Mouse (Mus musculus) ES-E14 (cell line): Measurements from ENCODE around the gene Tmem50a. TPM values are rescaled to one million over a fixed set of nuclear protein-coding genes. Genes with fewer than 3 reads are reported as not detected.

Source experiments
- DNase-seq: peaks from one replicate; pipeline ENCODE4 v3.0.0-alpha.2; 2013; ENCODE audit warnings: low read depth, low spot score
- H3K27ac ChIP-seq: 2 replicates; pipeline ENCODE4 v1.5.1; 2012; ENCODE audit warnings: low read depth, mild to moderate bottlenecking, low read length, moderate library complexity, mixed read lengths; ENCODE audit not compliant: poor library complexity, insufficient read depth, severe bottlenecking
- H3K36me3 ChIP-seq: 2 replicates; pipeline ENCODE4 v1.6.1; 2012; ENCODE audit warnings: mild to moderate bottlenecking, low read length, moderate library complexity, mixed read lengths; ENCODE audit not compliant: control insufficient read depth, poor library complexity, insufficient read depth, severe bottlenecking
- H3K4me1 ChIP-seq, 2 experiments: fragments of 150-350 bp in 1 of 2; sonication (generic) in 1 of 2; 2 replicates each; pipeline ENCODE4 v1.6.1; 2012; ENCODE audit warnings: low read length in 2 of 2, mild to moderate bottlenecking in 1 of 2, mixed read lengths in 1 of 2; ENCODE audit not compliant: control insufficient read depth in 2 of 2, insufficient read depth in 2 of 2, poor library complexity in 1 of 2
- H3K4me3 ChIP-seq, 2 experiments: fragments of 150-350 bp in 1 of 2; sonication (generic) in 1 of 2; 2 replicates each; pipeline ENCODE4 v1.5.1; 2012; ENCODE audit warnings: low read length in 2 of 2, low read depth in 1 of 2, mild to moderate bottlenecking in 1 of 2, mixed read lengths in 1 of 2; ENCODE audit not compliant: insufficient read depth in 1 of 2, poor library complexity in 1 of 2, severe bottlenecking in 1 of 2
- H3K9ac ChIP-seq: 2 replicates; pipeline ENCODE4 v1.6.1; 2012; ENCODE audit warnings: low read depth, mild to moderate bottlenecking, low read length, mixed read lengths; ENCODE audit not compliant: poor library complexity, insufficient read depth, severe bottlenecking
- H3K9me3 ChIP-seq: fragments of 150-350 bp; sonication (generic); 2 replicates; pipeline ENCODE4 v1.6.1; 2012; ENCODE audit warnings: low read depth, mild to moderate bottlenecking, low read length; ENCODE audit not compliant: control insufficient read depth, insufficient read depth
- CHD2 ChIP-seq: IDR thresholded peaks from 2 replicates; pipeline ENCODE4 v1.6.1; 2014; ENCODE audit warnings: mild to moderate bottlenecking, low read depth, low read length, inconsistent platforms
- HCFC1 ChIP-seq: IDR thresholded peaks from 2 replicates; pipeline ENCODE4 v1.6.1; 2012; ENCODE audit warnings: low read length, inconsistent platforms, borderline replicate concordance; ENCODE audit not compliant: insufficient read depth
- MAFK ChIP-seq: IDR thresholded peaks from 2 replicates; pipeline ENCODE4 v1.6.1; 2014; ENCODE audit warnings: mild to moderate bottlenecking, low read depth, low read length, inconsistent platforms; ENCODE audit not compliant: insufficient read depth
- ZC3H11A ChIP-seq: IDR thresholded peaks from 2 replicates; pipeline ENCODE4 v1.6.1; 2012; ENCODE audit warnings: low read depth, mild to moderate bottlenecking, inconsistent platforms, low read length, borderline replicate concordance
- ZNF384 ChIP-seq: IDR thresholded peaks from 2 replicates; pipeline ENCODE4 v1.6.1; 2012; ENCODE audit warnings: low read depth, low read length, inconsistent platforms
- in situ Hi-C, 2 experiments: fragments of 600-800 bp; cut with MboI; formaldehyde crosslinking; loops; one replicate each; pipeline ENCODE4 v1.15.1; 2025; ENCODE audit warnings: low sequenced_read_pairs in 2 of 2, inconsistent platforms in 1 of 2; ENCODE audit not compliant: unreplicated experiment in 2 of 2
- total RNA-seq: library from RNA; depleted of rRNA; stranded (reverse); fragments of 300-350 nt; gene quantifications from 2 replicates; pipeline ENCODE4 v1.2.3, GENCODE M21; 2012

The Tmem50a gene
- total RNA-seq, 1 experiment = 118 TPM

GRCm38 (mm10) chr4:134871950-134872349, 42.9 kb downstream of the Tmem50a start:
- DNase-seq = no peak
- no peak overlapping the region for H3K9ac ChIP-seq
- no peak for TF ChIP-seq ZC3H11A
- TF ChIP-seq MAFK = no peak
- TF ChIP-seq ZNF384 = no peak
- no peak for TF ChIP-seq CHD2
- TF ChIP-seq HCFC1 = no peak
- H3K36me3 ChIP-seq = no peaks in the 10 kb centered on the region
- in situ Hi-C loops = no loop called here
- no peaks in the 10 kb centered on the region for H3K9me3 ChIP-seq
- H3K4me1 ChIP-seq = peaks cover 10 to 48% of the 10 kb centered on the region in 2 experiments; a peak in 3 of 4 replicates
- peak overlapping the region; percentile 76 for H3K27ac ChIP-seq
- H3K4me3 ChIP-seq = no peak overlapping the region; a peak in 1 of 4 replicates

GRCm38 (mm10) chr4:134871477-134871876, 43.3 kb downstream of the Tmem50a start:
- TF ChIP-seq CHD2 (no peak), MAFK (0 out of 2 replicates have a peak, but pooled peaks have one; percentile 43), ZNF384 (no peak)
- H3K9me3 ChIP-seq = no peaks in the 10 kb centered on the region
- H3K27ac ChIP-seq = peak overlapping the region; percentile 76; the same call in 1 of the 2 replicates
- DNase-seq = no peak
- H3K4me3 ChIP-seq = no peak overlapping the region
- H3K4me1 ChIP-seq = peaks cover 10 to 48% of the 10 kb centered on the region in 2 experiments; a peak in 3 of 4 replicates
- no peaks in the 10 kb centered on the region for H3K36me3 ChIP-seq
- H3K9ac ChIP-seq = no peak overlapping the region
- in situ Hi-C loops = no loop called here

- in situ Hi-C loops = no loop called here
- TF ChIP-seq ZNF384 = no peak
- TF ChIP-seq MAFK = no peak
- no peak for TF ChIP-seq ZC3H11A
- TF ChIP-seq CHD2 = no peak
- TF ChIP-seq HCFC1 = no peak
- no peak for DNase-seq
- Histone ChIP-seq H3K9ac (peak overlapping the region; percentile 38; the same call in 1 of the 2 replicates), H3K4me3 (peak overlapping the region; percentile 42 to 44; a peak in 3 of 4 replicates), H3K36me3 (no peaks in the 10 kb centered on the region), H3K9me3 (no peaks in the 10 kb centered on the region), H3K4me1 (peaks cover 6 to 52% of the 10 kb centered on the region in 2 experiments; a peak in 2 of 4 replicates), H3K27ac (peak overlapping the region; percentile 47; the same call in 1 of the 2 replicates)
These were observed 44.9 kb downstream of the Tmem50a start for GRCm38 (mm10) chr4:134869815-134870375.

- Histone ChIP-seq H3K4me1 (peaks cover 6 to 50% of the 10 kb centered on the region in 2 experiments; a peak in 2 of 4 replicates), H3K9me3 (no peaks in the 10 kb centered on the region), H3K4me3 (peak overlapping the region; percentile 42 to 44; a peak in 3 of 4 replicates), H3K9ac (peak overlapping the region; percentile 38; the same call in 1 of the 2 replicates), H3K27ac (peak overlapping the region; percentile 47; the same call in 1 of the 2 replicates), H3K36me3 (no peaks in the 10 kb centered on the region)
- TF ChIP-seq HCFC1 = no peak
- TF ChIP-seq ZC3H11A = no peak
- TF ChIP-seq CHD2 = no peak
- no peak for TF ChIP-seq ZNF384
- TF ChIP-seq MAFK = no peak
- no peak for DNase-seq
- in situ Hi-C loops = no loop called here
These were observed 45.6 kb downstream of the Tmem50a start for GRCm38 (mm10) chr4:134869068-134869730.
